Comparison of ENCODE assay signal across 28 mouse cellular contexts in the genomic region with DNA sequence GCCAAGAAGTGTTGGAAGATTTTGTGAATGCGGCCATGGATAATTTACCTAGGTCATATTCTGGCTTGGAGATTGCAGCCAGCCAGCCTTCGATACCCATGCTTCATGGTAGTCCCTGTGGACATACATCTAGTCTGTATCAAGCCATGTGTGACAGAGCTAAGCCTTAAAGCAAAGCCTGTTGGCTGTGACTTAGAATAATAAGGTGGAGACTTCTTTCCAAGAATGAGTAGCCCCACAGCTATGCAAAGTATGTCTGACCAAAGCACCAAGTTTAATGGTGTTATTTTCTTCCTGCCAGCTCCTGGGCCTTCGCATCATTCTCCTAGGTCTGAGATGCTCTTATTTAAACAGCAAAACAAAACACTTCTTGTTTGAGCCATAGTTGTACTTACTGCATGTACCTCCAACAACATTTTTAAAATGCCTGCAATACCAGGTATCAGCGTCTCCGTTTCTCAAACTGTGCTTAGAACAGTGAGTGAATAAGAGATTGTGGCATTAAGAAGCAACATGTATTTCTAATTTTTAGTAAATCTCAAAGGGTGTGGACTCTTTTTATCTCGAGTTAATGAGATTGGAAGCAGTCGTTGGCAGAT. TPM values are rescaled to one million over a fixed set of nuclear protein-coding genes. Genes with fewer than 3 reads are reported as not detected.
DNase-seq lines count a peak whose midpoint lies in the region; ATAC-seq and TF ChIP-seq lines count a peak whose summit lies in the region.
"Had no signal": no experiment of that assay in that cellular context is flagged by ENCODE, and none has a peak within 500 bp of the region (broad histone marks: within the 10 kb centered on the region; RNA-seq: fewer than 3 reads in every experiment).

No protein-coding gene starts in this region.

- no peak for TF ChIP-seq CTCF in kidney, postnatal 0 days (IDR thresholded peaks at IDR 0.05; ENCODE audit: low read depth)
- TF ChIP-seq CTCF in embryonic fibroblast, embryonic 13.5 days (IDR thresholded peaks at IDR 0.05; ENCODE audit: borderline replicate concordance, insufficient read depth, low read length), result no peak

- no peak overlapping the region for H3K9ac ChIP-seq in forebrain, embryonic 14.5 days (ENCODE audit: low read length)
- H3K9ac ChIP-seq in forebrain, embryonic 12.5 days, result no peak overlapping the region
- no peak overlapping the region for H3K9ac ChIP-seq in kidney, postnatal 0 days (ENCODE audit: low read depth, low read length)
- no peak overlapping the region for H3K9ac ChIP-seq in kidney, embryonic 14.5 days (ENCODE audit: low read depth, low read length)
- H3K9ac ChIP-seq: embryonic facial prominence, embryonic 15.5 days; hindbrain, embryonic 12.5 days; liver, embryonic 13.5 days had no signal

- no peak for TF ChIP-seq POLR2A in embryonic fibroblast, embryonic 13.5 days (IDR thresholded peaks at IDR 0.05; ENCODE audit: low read depth, low read length)

- no peaks in the 10 kb centered on the region for H3K27me3 ChIP-seq in forebrain, embryonic 14.5 days (replicated peaks; ENCODE audit: control insufficient read depth, insufficient read depth, low read length)
- H3K27me3 ChIP-seq in forebrain, embryonic 12.5 days, result no peaks in the 10 kb centered on the region
- H3K27me3 ChIP-seq in kidney, postnatal 0 days (ENCODE audit: insufficient read depth, low read length), result no peaks in the 10 kb centered on the region
- no peaks in the 10 kb centered on the region for H3K27me3 ChIP-seq in kidney, embryonic 14.5 days (ENCODE audit: control insufficient read depth, insufficient read depth, low read length)
- H3K27me3 ChIP-seq: embryonic facial prominence, embryonic 15.5 days; hindbrain, embryonic 12.5 days; liver, embryonic 13.5 days had no signal

- H3K27ac ChIP-seq in forebrain, embryonic 14.5 days (ENCODE audit: low read depth, low read length), result no peak overlapping the region
- H3K27ac ChIP-seq in forebrain, embryonic 12.5 days, result no peak overlapping the region
- no peak overlapping the region for H3K27ac ChIP-seq in kidney, postnatal 0 days
- no peak overlapping the region for H3K27ac ChIP-seq in kidney, embryonic 14.5 days (ENCODE audit: low read depth, low read length)
- peak overlapping the region; percentile 83 for H3K27ac ChIP-seq in embryonic fibroblast, embryonic 13.5 days (ENCODE audit: insufficient read depth, low read length)
- H3K27ac ChIP-seq: embryonic facial prominence, embryonic 15.5 days; heart, embryonic 10.5 days; hindbrain, embryonic 12.5 days; liver, embryonic 13.5 days had no signal

- 0 out of 2 replicates have a peak, but pooled peaks have one; percentile 18 for ATAC-seq in forebrain, embryonic 14.5 days
- no peak for ATAC-seq in forebrain, embryonic 12.5 days (ENCODE audit: low FRiP score)
- ATAC-seq in kidney, postnatal 0 days (replicated peaks; ENCODE audit: low FRiP score, low read depth), result no peak
- no peak for ATAC-seq in kidney, embryonic 14.5 days (ENCODE audit: low FRiP score, low TSS enrichment)
- ATAC-seq: activated CD4-positive, CD25-positive, alpha-beta regulatory T cell, adult 4 months; inflammation-experienced regulatory T-cells, adult 6 months had no signal

- H3K36me3 ChIP-seq in forebrain, embryonic 14.5 days (ENCODE audit: control insufficient read depth, insufficient read depth, low read length), result no peaks in the 10 kb centered on the region
- no peaks in the 10 kb centered on the region for H3K36me3 ChIP-seq in forebrain, embryonic 12.5 days (replicated peaks)
- H3K36me3 ChIP-seq in kidney, postnatal 0 days (ENCODE audit: insufficient read depth, low read length), result no peaks in the 10 kb centered on the region
- no peaks in the 10 kb centered on the region for H3K36me3 ChIP-seq in kidney, embryonic 14.5 days (ENCODE audit: control insufficient read depth, insufficient read depth, low read length)
- H3K36me3 ChIP-seq: embryonic facial prominence, embryonic 15.5 days; heart, embryonic 10.5 days; hindbrain, embryonic 12.5 days; liver, embryonic 13.5 days had no signal

- no peaks in the 10 kb centered on the region for H3K4me1 ChIP-seq in forebrain, embryonic 14.5 days (ENCODE audit: control insufficient read depth, insufficient read depth, low read length)
- no peaks in the 10 kb centered on the region for H3K4me1 ChIP-seq in forebrain, embryonic 12.5 days
- H3K4me1 ChIP-seq in kidney, postnatal 0 days (replicated peaks; ENCODE audit: insufficient read depth, low read length), result peaks cover 2% of the 10 kb centered on the region; the same call in 1 of the 2 replicates
- 0 out of 2 replicates have a peak, but pooled peaks cover 4% of the 10 kb centered on the region for H3K4me1 ChIP-seq in kidney, embryonic 14.5 days (ENCODE audit: control insufficient read depth, insufficient read depth, low read length)
- H3K4me1 ChIP-seq in embryonic fibroblast, embryonic 13.5 days (ENCODE audit: control insufficient read depth, insufficient read depth, low read length), result peaks cover 15% of the 10 kb centered on the region
- H3K4me1 ChIP-seq: hindbrain, embryonic 12.5 days; liver, embryonic 13.5 days had no signal

- no peaks in the 10 kb centered on the region for H3K9me3 ChIP-seq in forebrain, embryonic 14.5 days (replicated peaks; ENCODE audit: control insufficient read depth, low read length)
- no peaks in the 10 kb centered on the region for H3K9me3 ChIP-seq in forebrain, embryonic 12.5 days
- no peaks in the 10 kb centered on the region for H3K9me3 ChIP-seq in kidney, postnatal 0 days (replicated peaks; ENCODE audit: low read length)
- H3K9me3 ChIP-seq in kidney, embryonic 14.5 days (ENCODE audit: control insufficient read depth, low read length), result no peaks in the 10 kb centered on the region
- H3K9me3 ChIP-seq: embryonic facial prominence, embryonic 15.5 days; heart, embryonic 10.5 days; hindbrain, embryonic 12.5 days; liver, embryonic 13.5 days had no signal

- WGBS in forebrain, embryonic 14.5 days, result 91% methylated on average over 7 of the region's 7 CpGs
- 84% methylated on average over 7 of the region's 7 CpGs for WGBS in forebrain, embryonic 12.5 days
- 71% methylated on average over 7 of the region's 7 CpGs for WGBS in kidney, postnatal 0 days
- WGBS in kidney, embryonic 14.5 days, result 84% methylated on average over 7 of the region's 7 CpGs

- no peak for DNase-seq in forebrain, embryonic 14.5 days (ENCODE audit: low spot score)
- peak; percentile 25 for DNase-seq in kidney, postnatal 0 days (ENCODE audit: low spot score)
- peak; percentile 86 for DNase-seq in 3T3-L1 (ENCODE audit: low read depth, low spot score)
- no peak for DNase-seq in layer of hippocampus, adult 11-12 months (ENCODE audit: low spot score)
- no peak for DNase-seq in layer of hippocampus, postnatal 36 days
- DNase-seq: B cell, adult 2 months; cerebellum, adult 9-11 months; kidney, postnatal 14 days; liver, embryonic 13.5 days; lung, postnatal 10 days; retina, postnatal 1 day had no signal

- no peak overlapping the region for H3K4me2 ChIP-seq in forebrain, embryonic 14.5 days (ENCODE audit: low read length)
- no peak overlapping the region for H3K4me2 ChIP-seq in forebrain, embryonic 12.5 days
- no peak overlapping the region for H3K4me2 ChIP-seq in kidney, postnatal 0 days (ENCODE audit: low read length)
- H3K4me2 ChIP-seq in kidney, embryonic 14.5 days (replicated peaks; ENCODE audit: low read depth, low read length), result no peak overlapping the region
- H3K4me2 ChIP-seq: embryonic facial prominence, embryonic 15.5 days; hindbrain, embryonic 12.5 days; liver, embryonic 13.5 days had no signal

- no peak overlapping the region for H3K4me3 ChIP-seq in forebrain, embryonic 14.5 days (ENCODE audit: low read depth, low read length)
- H3K4me3 ChIP-seq in forebrain, embryonic 12.5 days (replicated peaks), result no peak overlapping the region
- no peak overlapping the region for H3K4me3 ChIP-seq in kidney, postnatal 0 days (replicated peaks; ENCODE audit: low read depth, low read length)
- H3K4me3 ChIP-seq in kidney, embryonic 14.5 days (ENCODE audit: low read length), result no peak overlapping the region
- H3K4me3 ChIP-seq in embryonic fibroblast, embryonic 13.5 days (ENCODE audit: insufficient read depth, low read length), result no peak overlapping the region
- H3K4me3 ChIP-seq: embryonic facial prominence, embryonic 15.5 days; heart, embryonic 10.5 days; hindbrain, embryonic 12.5 days; liver, embryonic 13.5 days had no signal

RNA-seq across cellular contexts. Expression of a gene that starts 37.8 kb away (rescaled TPM):
- polyA plus RNA-seq in forebrain, embryonic 14.5 days (2014; fragmentation: Nextera tagmentation; extraction: Ambion mirVana), result not detected in 2 replicates
- polyA plus RNA-seq in forebrain, embryonic 12.5 days (2016; fragmentation: Nextera tagmentation; extraction: Ambion mirVana), result not detected in 2 replicates
- polyA plus RNA-seq in kidney, postnatal 0 days (2015; fragmentation: Nextera tagmentation; extraction: Ambion mirVana), result not detected in 2 replicates
- polyA plus RNA-seq in kidney, embryonic 14.5 days (2014; fragmentation: Nextera tagmentation; extraction: Ambion mirVana), result not detected in 2 replicates
- not detected in 2 replicates for polyA plus RNA-seq in embryonic fibroblast, embryonic 13.5 days (2011; ENCODE audit: insufficient read length, low read depth, missing spikeins)
- total RNA-seq in layer of hippocampus, postnatal 36 days (2021), result not detected
- total RNA-seq: adrenal gland, postnatal 14 days; gastrocnemius, postnatal 4 days; layer of hippocampus, adult 8-10 months; left cerebral cortex, adult 18-20 months; left cerebral cortex, postnatal 36 days had no signal
- polyA plus RNA-seq: activated CD4-positive, CD25-positive, alpha-beta regulatory T cell, adult 4 months; forebrain, embryonic 11.5 days; heart, embryonic 10.5 days; heart, postnatal 0 days; inflammation-experienced regulatory T-cells, adult 6 months; liver, embryonic 13.5 days; neural tube, embryonic 11.5 days; stomach, embryonic 16.5 days had no signal

RNA-seq across cellular contexts. Expression of a gene that starts 43.5 kb away (rescaled TPM):
- polyA plus RNA-seq in forebrain, embryonic 14.5 days (2014; fragmentation: Nextera tagmentation; extraction: Ambion mirVana), result 5.1 and 6.7 TPM in 2 replicates
- polyA plus RNA-seq in forebrain, embryonic 12.5 days (2016; fragmentation: Nextera tagmentation; extraction: Ambion mirVana), result 5.5 and 5.9 TPM in 2 replicates
- 12.2 and 12.4 TPM in 2 replicates for polyA plus RNA-seq in kidney, postnatal 0 days (2015; fragmentation: Nextera tagmentation; extraction: Ambion mirVana)
- 7.8 and 9.4 TPM in 2 replicates for polyA plus RNA-seq in kidney, embryonic 14.5 days (2014; fragmentation: Nextera tagmentation; extraction: Ambion mirVana)
- polyA plus RNA-seq in embryonic fibroblast, embryonic 13.5 days (2011; ENCODE audit: insufficient read length, low read depth, missing spikeins), result 22.0 and 23.0 TPM in 2 replicates
- total RNA-seq in layer of hippocampus, postnatal 36 days (2021), result 10 to 100 TPM; 17.7 to 18.3 TPM

Comparison
In these comparisons a context has a peak if more than half of its experiments do, and no peak if none do; other contexts are left out.
1. DNase-seq: peak in kidney, postnatal 0 days (single experiment) and 3T3-L1 (single experiment); none in forebrain, embryonic 14.5 days (single experiment), layer of hippocampus, adult 11-12 months (single experiment) and layer of hippocampus, postnatal 36 days (0 of 2).